Mouse (Mus musculus) large intestine, adult 2 months (tissue): ENCODE measurements around the gene Gm28048. TPM values are rescaled to one million over a fixed set of nuclear protein-coding genes. Genes with fewer than 3 reads are reported as not detected.

Experiments
- DNase-seq: peaks from one replicate; pipeline ENCODE4 v3.0.0-alpha.2; 2012; ENCODE audit warnings: low read depth, low spot score
- WGBS: fragments of 180-500 bp; shearing (Covaris S2); methylation state at CpG from one replicate; pipeline ENCODE4 v1.1.7; 2018; 5-methylcytosine and 5-hydroxymethylcytosine counted together
- polyA plus RNA-seq: library from polyadenylated mRNA; depleted of rRNA; stranded (reverse); fragments of >200 nt; gene quantifications from 2 replicates; pipeline ENCODE4 v1.2.3, GENCODE M21; 2012

Gm28048 gene
- polyA plus RNA-seq, 1 experiment = 2.3 TPM

DNA sequence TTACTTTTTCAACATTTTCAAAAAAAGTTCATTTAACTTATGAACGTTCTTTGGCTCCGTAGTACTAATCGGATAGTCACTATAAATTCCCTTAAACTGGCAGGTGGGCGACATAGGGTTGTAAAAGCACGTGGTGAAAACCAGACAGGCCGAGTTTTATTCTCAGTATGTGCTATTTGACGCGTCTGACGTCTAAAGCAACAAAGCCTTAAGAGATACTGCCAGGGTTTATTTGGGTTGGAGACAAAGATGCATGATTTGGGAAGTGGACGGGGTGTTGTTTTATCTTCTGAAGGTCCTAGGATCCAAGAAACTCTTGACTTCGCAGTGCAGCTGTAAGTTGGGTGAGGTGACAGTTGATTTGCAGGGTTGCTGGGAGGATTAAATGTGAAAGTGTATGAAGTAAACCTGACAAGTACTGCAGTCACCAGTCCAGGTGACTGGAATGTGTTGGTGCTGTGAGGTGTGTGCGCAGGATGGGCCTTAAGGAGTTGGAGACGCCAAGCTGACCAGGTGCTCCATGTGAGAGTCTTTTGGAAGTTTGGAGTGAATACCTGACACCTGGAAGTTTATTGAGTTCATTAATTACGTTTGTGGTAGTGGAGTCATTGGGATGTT is 9.4 kb upstream of the Gm28048 start:
- no peak for DNase-seq

DNA sequence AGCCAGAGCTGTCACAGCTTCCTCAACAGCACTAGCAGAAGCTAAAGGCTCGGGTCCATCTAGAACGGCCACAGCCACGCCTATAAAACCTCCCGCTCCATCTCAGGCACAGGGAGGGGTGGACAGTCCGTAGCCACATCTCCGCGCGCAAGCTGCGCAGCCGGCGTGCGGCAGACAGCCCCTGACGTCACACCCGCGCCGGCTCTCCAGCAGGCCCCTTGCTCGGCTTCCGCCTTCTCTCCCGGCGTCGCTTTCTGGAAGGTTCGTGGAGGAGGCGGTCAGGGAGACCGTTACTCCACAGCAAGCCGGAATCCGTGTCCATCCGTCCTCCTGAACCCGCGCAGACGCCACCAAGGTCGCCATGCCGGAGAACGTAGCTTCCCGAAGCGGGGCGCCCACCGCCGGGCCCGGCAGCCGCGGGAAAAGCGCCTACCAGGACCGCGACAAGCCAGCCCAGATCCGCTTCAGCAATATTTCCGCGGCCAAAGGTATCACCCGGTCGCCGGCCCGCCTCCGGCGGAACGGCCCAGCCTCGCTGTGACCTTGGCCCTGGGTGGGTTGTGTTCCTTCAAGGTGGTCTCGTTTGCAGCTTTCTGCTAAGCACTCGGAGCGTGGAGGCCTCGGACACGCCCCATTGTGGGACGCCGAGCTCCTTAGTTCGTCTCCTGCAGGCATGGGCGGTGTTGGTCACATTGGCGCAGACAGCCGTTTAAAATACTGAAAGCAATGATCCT is 8.7 kb upstream of the Gm28048 start, which contains the start of gene Cct4:
Gene Cct4, plus strand, starts transcription at position 127 of the 734 bp plus-strand sequence.
- no peak for DNase-seq
- under 1% methylated on average over 66 of the region's 66 CpGs for WGBS

More for the DNA sequence above, 9.4 kb upstream of the Gm28048 start:
- 4% methylated on average over 14 of the region's 14 CpGs for WGBS

- 34% methylated on average over 1 of the region's 1 CpGs for WGBS
- no peak for DNase-seq
Measured at GRCm38 (mm10) chr11:22989786-22990185, 7.9 kb upstream of the Gm28048 start.

DNA sequence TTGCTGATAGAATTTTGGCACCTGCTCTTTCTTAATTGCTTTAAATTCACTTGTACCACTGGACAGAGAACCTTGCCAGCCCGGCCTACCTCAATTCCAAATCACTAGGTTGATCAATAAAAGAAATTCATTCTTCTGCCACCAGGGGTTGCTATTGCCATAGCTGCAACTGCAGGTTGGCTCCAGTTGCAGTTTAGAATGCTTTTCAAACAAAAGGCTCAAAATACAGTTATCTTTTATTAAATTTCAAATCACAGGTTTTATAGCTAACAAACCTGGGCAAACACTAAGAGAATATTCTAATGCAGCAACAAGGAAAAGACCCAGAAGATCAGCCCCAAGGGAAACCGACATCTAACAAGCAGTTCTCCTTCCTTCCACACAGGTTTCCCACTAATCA is 5.5 kb upstream of the Gm28048 start:
- 24% methylated on average over 2 of the region's 2 CpGs for WGBS

GRCm38 (mm10) chr11:22985510-22985909 is 3.6 kb upstream of the Gm28048 start:
- no peak for DNase-seq
- WGBS = 73% methylated on average over 3 of the region's 3 CpGs

More for the DNA sequence above, 5.5 kb upstream of the Gm28048 start:
- DNase-seq = no peak

- 70% methylated on average over 6 of the region's 6 CpGs for WGBS
- no peak for DNase-seq
Measured at GRCm38 (mm10) chr11:22982846-22983245, 956 bp upstream of the Gm28048 start.

GRCm38 (mm10) chr11:22981543-22981950 is 343 bp downstream of the Gm28048 start:
- WGBS = 1% methylated on average over 12 of the region's 12 CpGs
- DNase-seq = no peak

- DNase-seq = no peak
- 21% methylated on average over 4 of the region's 4 CpGs for WGBS
Measured at GRCm38 (mm10) chr11:22981041-22981440, 849 bp downstream of the Gm28048 start.

DNA sequence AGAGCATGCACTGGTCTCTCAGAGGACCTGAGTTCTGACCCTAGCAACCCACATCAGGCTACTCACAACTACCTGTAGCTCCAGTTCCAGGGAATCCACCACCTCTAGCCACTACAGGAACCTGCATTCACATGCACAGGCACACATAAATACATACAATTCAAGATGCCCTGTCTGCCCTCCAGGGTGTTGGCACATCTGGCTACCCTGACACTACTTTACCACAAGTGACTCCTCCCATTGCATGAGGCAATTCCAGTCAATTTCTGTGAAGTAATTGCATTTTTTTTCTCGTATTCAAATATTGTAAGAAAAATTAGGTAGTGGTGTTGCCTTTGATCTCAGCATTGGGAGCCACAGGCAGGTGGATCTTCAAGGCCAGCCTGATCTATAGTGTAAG is 2.7 kb downstream of the Gm28048 start:
- DNase-seq = no peak
- WGBS = 55% methylated on average over 1 of the region's 1 CpGs

- WGBS = 73% methylated on average over 1 of the region's 1 CpGs
- no peak for DNase-seq
Measured at GRCm38 (mm10) chr11:22978711-22979110, 3.2 kb downstream of the Gm28048 start.

DNA sequence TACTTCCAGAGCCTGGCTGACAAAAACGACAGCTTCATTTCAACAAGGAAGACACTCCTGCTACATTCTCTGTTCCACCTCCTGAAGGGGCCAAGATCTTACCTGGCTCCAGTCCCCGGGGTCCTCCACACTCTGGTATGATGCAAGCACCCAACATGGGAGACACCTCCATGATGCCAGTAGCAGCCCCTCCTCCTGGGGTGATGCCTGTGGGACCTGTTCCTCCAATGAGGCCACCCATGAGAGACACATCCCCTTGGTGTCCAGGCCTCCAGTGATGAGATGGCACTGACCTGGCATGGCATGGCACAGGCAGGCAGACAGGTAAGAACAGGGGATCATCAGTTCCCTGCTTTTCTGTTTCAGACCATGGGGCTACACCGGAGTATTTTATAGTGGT is 3.7 kb downstream of the Gm28048 start:
- no peak for DNase-seq
- 83% methylated on average over 3 of the region's 3 CpGs for WGBS

DNA sequence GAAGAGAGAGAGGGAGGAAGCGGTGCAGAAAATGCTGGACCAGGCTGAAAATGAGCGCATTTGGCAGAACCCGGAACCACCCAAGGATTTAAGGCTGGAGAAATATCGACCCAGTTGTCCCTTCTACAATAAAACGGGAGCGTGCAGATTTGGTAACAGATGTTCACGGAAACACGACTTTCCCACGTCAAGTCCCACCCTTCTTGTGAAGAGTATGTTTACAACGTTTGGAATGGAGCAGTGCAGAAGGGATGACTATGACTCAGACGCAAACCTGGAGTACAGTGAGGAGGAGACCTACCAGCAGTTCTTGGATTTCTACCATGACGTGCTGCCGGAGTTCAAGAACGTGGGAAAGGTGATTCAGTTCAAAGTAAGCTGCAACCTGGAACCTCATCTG is 8.3 kb downstream of the Gm28048 start:
- WGBS = 51% methylated on average over 14 of the region's 14 CpGs
- no peak for DNase-seq

- no peak for DNase-seq
- 55% methylated on average over 45 of the region's 46 CpGs for WGBS
Measured at GRCm38 (mm10) chr11:22972746-22973526, 9.0 kb downstream of the Gm28048 start.

DNA sequence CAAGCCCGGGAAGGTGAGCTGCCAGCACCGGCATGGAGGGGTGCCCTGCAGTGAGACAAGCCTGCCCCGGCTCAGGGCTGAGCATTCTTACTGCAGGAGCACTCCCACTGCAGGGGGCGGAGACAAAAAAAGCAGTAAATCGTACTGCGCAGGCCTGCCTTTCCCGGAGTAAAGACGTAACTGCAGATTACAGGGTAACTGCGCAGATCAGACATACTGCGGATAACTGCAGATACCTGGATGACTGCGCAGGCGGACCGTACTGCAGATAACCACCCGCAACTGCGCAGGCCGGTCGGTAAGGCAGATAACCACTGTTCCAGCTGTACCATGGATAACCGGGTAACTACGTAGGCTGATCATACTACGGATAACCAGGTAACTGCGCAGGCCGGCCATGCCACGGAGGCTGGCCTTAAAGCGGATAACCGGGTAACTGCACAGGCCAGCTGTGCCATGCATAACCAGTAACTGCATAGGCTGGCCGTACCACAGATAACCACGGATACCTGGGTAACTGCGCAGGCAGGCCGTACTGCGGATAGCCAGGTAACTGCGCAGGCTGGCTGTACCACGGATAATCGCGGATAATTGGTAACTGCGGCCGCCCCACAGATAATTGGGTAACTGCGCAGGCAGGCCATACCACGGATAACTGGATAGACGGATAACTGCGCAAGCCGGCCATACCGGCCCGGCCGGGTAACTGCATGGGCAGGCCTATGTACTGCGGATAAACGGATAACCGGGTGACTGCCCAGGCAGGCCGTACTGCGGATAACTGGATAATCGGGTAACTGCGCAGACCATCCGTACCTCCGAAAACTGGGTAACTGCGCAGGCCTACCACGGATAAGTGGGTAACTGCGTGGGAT is 9.8 kb downstream of the Gm28048 start, which contains the start of gene Zrsr1:
Gene Zrsr1, plus strand, starts transcription at position 171 of the 875 bp plus-strand sequence.
- DNase-seq = no peak
- WGBS = 53% methylated on average over 56 of the region's 56 CpGs

- no peak for DNase-seq
- WGBS = 98% methylated on average over 1 of the region's 1 CpGs
Measured at GRCm38 (mm10) chr11:22970546-22970945, 11.3 kb downstream of the Gm28048 start.

DNA sequence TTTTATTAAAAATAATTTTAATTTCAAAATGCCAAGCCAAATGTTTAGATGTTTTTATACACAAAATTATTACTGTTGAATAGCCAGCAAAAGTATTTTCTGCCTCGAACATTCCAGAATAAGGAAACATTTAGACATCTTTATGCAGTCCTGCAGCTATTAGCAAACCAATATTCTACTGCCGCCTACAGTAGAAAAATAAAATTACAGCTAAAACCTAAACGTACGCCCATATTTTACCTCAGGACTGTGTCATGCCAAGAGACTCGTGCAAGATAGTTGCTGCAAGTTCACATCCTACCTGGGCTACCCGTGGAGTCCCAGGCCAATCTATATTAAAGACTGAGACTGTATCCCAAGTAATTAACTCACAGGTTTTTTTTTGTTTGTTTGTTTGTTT is 12.4 kb downstream of the Gm28048 start:
- DNase-seq = no peak
- 40% methylated on average over 6 of the region's 6 CpGs for WGBS

GRCm38 (mm10) chr11:22965503-22965902 is 16.4 kb downstream of the Gm28048 start:
- WGBS = 84% methylated on average over 4 of the region's 4 CpGs
- no peak for DNase-seq

- no peak for DNase-seq
- WGBS = 56% methylated on average over 4 of the region's 4 CpGs
Measured at GRCm38 (mm10) chr11:22964401-22964800, 17.5 kb downstream of the Gm28048 start.

DNA sequence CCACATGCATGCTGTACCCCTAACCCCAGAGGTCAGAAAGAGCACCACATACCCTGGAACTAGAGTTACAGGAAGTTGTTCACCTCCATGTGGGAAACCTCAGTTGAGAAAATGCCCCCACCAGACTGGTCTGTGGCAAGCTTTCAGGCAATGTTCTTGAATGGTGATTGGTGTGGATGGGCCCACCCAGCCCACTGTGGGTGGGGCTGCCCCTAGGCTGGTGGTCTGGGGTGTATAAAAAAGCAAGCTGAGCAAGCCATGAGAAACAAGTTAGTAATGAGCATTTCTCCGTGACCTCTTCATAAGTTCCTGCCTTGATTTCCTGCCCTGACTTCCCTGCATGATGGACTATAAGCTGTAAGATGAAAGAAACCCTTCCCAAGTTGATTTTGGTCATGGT is 19.8 kb downstream of the Gm28048 start:
- 95% methylated on average over 1 of the region's 1 CpGs for WGBS
- no peak for DNase-seq
